Mouse (Mus musculus) liver, embryonic 14.5 days (tissue): ENCODE results near the gene Pepd.

Experiments
- CTCF ChIP-seq: IDR thresholded peaks from 2 replicates; pipeline ENCODE4 v1.5.1; 2016; ENCODE audit warnings: antibody characterized with exemption, low read depth, control low read depth
- EP300 ChIP-seq: IDR thresholded peaks from 2 replicates; pipeline ENCODE4 v1.6.1; 2016; ENCODE audit warnings: antibody characterized with exemption, low read depth

- TF ChIP-seq EP300 (no peak), CTCF (no peak)
Observed at GRCm38 (mm10) chr7:34983702-34984475, 71.7 kb downstream of the Pepd start.
